In the genomic region with DNA sequence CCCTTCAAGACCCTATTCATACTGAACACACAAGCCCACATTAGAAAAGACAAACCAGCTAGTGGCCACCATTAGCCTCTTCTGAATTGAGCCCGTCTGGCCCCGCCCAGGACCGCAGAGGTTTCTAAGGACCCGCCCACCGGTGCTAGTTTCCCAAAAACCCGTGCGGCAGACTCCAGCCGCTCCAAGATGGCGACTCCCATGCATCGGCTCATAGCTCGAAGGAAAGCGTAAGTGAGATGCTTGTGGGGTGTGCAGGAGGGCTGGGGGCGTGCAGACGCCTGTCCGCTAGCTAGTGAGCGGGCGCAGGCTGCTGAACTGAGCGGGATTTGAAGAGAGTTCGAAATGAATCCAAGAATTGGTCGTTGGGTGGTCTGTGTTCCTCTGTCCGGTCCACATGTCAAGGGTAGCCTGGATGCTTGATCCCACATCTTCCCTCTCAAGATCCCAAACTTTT, we compare ENCODE assay signal across 8 mouse cellular contexts. TPM values are rescaled to one million over a fixed set of nuclear protein-coding genes. Genes with fewer than 3 reads are reported as not detected.
DNase-seq lines count a peak whose midpoint lies in the region; ATAC-seq lines count a peak whose summit lies in the region.

A gene (plus strand): TSS at position 168 of the 457 bp plus-strand sequence.

- H3K4me1 ChIP-seq in intestine, embryonic 16.5 days (ENCODE audit: control insufficient read depth, insufficient read depth, low read length), result peaks cover 9% of the 10 kb centered on the region
- peaks cover 9% of the 10 kb centered on the region for H3K4me1 ChIP-seq in midbrain, embryonic 10.5 days

- H3K9ac ChIP-seq in intestine, embryonic 16.5 days (ENCODE audit: low read depth, low read length), result peak within 1 kb of the TSS; percentile 72

- DNase-seq in adrenal gland, adult 8-10 months, result peak; percentile 81
- DNase-seq in embryo, embryonic 11.5 days (ENCODE audit: low read depth, low spot score), result peak; percentile 72
- DNase-seq in gastrocnemius, postnatal 4 days (ENCODE audit: low spot score in 2 of 2), result peak; percentile 68 to 87
- DNase-seq in left cerebral cortex, postnatal 36 days (ENCODE audit: low spot score in 2 of 2), result peak; percentile 81 to 87
- DNase-seq in midbrain, embryonic 10.5 days (ENCODE audit: low spot score), result peak; percentile 89
- DNase-seq in right cerebral cortex, postnatal 36 days (ENCODE audit: low spot score in 2 of 2), result peak; percentile 84 to 88
- DNase-seq in urinary bladder, postnatal 4 days (ENCODE audit: low spot score in 2 of 2), result peak; percentile 78 to 87

- 0 out of 2 replicates have a peak within 1 kb of the TSS, but pooled peaks have one; percentile 9 for H3K27ac ChIP-seq in intestine, embryonic 16.5 days (ENCODE audit: low read length)
- H3K27ac ChIP-seq in midbrain, embryonic 10.5 days (replicated peaks), result peak within 1 kb of the TSS; percentile 92

- H3K9me3 ChIP-seq in intestine, embryonic 16.5 days (ENCODE audit: control insufficient read depth, low read length), result no peaks in the 10 kb centered on the region
- H3K9me3 ChIP-seq in midbrain, embryonic 10.5 days (replicated peaks), result no peaks in the 10 kb centered on the region

- ATAC-seq in intestine, embryonic 16.5 days, result peak; percentile 97

- H3K4me3 ChIP-seq in intestine, embryonic 16.5 days (ENCODE audit: low read length), result peak within 1 kb of the TSS; percentile 64
- peak within 1 kb of the TSS; percentile 88 for H3K4me3 ChIP-seq in midbrain, embryonic 10.5 days

- peak within 1 kb of the TSS; percentile 65 for H3K4me2 ChIP-seq in intestine, embryonic 16.5 days (ENCODE audit: low read depth, low read length)

- peaks cover 4% of the 10 kb centered on the region; the same call in 1 of the 2 replicates for H3K36me3 ChIP-seq in intestine, embryonic 16.5 days (ENCODE audit: control insufficient read depth, insufficient read depth, low read length)
- H3K36me3 ChIP-seq in midbrain, embryonic 10.5 days, result peaks cover 27% of the 10 kb centered on the region

- under 1% methylated on average over 21 of the region's 21 CpGs for WGBS in intestine, embryonic 16.5 days
- WGBS in midbrain, embryonic 10.5 days, result under 1% methylated on average over 21 of the region's 21 CpGs

- no peaks in the 10 kb centered on the region for H3K27me3 ChIP-seq in intestine, embryonic 16.5 days (replicated peaks; ENCODE audit: control insufficient read depth, insufficient read depth, low read length)
- no peaks in the 10 kb centered on the region for H3K27me3 ChIP-seq in midbrain, embryonic 10.5 days (ENCODE audit: low read depth, poor library complexity, severe bottlenecking)

- intact Hi-C loops in left cerebral cortex, postnatal 36 days (cut with DNase I), result loop anchor here (2.0 kb wide), 1 partner anchor 26 kb away; a partner anchor contains a TSS

RNA-seq across cellular contexts. Expression of the gene that starts here (rescaled TPM):
- total RNA-seq in adrenal gland, adult 8-10 months (2022), result 10 to 100 TPM; 10.7 to 14.9 (median 12.4) TPM
- total RNA-seq in gastrocnemius, postnatal 4 days (2021), result 10 to 100 TPM; 10.5 to 10.7 TPM
- 12.6 and 13.4 TPM in 2 replicates for polyA plus RNA-seq in intestine, embryonic 16.5 days (2015; fragmentation: Nextera tagmentation; extraction: Ambion mirVana)
- 1 to 10 TPM; 9.3 to 9.5 TPM for total RNA-seq in left cerebral cortex, postnatal 36 days (2021)
- 24.6 and 25.2 TPM in 2 replicates for polyA plus RNA-seq in midbrain, embryonic 10.5 days (2016; fragmentation: Nextera tagmentation; extraction: Ambion mirVana)

Comparison
In these comparisons a context has a peak if more than half of its experiments do, and no peak if none do; other contexts are left out.
1. Peak in every context shown above with its lines: DNase-seq, ATAC-seq, H3K4me3 ChIP-seq and H3K27ac ChIP-seq.